Mouse (Mus musculus): ENCODE measurements at regions not wholly inside any gene's neighbourhood (a gene's known extent, or its start where the extent isn't known, plus 50 kb on each side); places are given as distances from the start of the nearest gene placed in this dataset.
A peak's percentile ranks its signal among the peaks of the same experiment; 100 is the strongest.

DNA sequence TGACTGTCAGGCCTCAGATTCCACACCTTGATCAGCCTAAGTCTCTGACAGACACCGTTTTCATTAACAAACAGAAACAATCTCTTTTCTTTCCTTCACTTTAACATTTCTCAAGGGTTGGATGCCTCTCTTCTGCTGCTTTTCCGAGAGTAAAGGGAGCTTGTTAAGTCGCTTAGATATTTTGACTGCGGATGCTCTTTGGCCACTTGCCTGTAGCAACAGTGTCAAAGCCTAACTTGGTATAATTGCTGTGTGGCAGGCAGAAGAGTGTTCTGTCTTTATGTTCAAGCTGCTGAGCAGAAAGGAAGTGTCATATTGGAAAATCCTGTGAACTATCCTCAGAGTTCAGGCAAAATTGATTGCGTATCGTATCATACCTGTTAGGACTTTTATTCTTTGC is 112.3 kb upstream of the Zeb2 start:
- DNase-seq, result no peak

DNA sequence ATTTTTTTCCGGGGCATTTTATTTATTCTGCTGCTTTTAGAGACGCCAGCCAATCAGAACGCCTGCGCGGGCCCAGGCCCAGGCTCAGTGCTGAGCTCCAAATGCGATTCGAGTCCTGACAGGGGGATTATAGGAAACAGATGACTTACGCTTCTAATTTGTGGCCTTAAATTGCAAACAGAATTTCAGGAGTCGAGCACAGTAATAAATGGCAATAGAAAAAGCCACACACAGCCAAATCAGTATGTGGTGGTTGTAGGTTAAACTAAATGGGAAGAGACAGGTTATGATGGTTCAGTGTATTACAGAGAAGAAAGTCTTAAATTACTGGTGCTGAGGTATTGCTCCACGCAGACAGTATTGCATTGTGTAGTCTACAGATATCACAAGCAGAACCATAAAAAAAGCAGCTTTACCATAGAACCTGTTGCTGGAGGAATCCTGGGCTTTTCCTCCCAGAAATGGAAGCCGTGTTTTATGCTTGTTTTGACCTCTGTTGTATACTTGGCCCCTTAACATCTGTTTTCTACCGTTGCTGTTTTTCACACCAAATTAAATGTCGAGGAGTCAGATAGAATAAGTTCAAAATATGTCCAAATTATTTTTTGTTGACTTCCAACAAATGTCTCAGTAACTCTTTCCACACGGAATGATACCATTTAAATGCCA is 110.2 kb upstream of the Zeb2 start:
- DNase-seq, result no peak

DNA sequence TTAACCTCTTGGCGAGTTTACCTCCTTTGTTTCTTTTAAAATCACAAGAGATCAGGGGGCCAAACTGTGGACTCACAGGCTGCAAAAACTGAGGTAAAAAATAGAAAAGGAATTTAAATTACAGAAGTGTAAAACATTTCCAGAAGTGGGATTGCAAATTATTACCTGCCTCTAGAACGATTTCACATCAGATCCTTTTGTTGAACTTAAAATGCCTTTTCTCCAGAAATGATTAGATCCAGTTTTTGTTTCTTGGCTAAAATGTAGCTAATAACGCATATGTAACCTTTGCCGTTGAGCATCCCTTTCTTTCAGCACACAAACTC is 108.8 kb upstream of the Zeb2 start:
- DNase-seq, result no peak

- no peak for DNase-seq
Measured at GRCm38 (mm10) chr2:45225364-45226044, 108.3 kb upstream of the Zeb2 start.

- no peak for DNase-seq
Measured at GRCm38 (mm10) chr2:45222213-45222612, 105.0 kb upstream of the Zeb2 start.

- no peak for DNase-seq
Measured at GRCm38 (mm10) chr2:45219851-45220250, 102.7 kb upstream of the Zeb2 start.

DNA sequence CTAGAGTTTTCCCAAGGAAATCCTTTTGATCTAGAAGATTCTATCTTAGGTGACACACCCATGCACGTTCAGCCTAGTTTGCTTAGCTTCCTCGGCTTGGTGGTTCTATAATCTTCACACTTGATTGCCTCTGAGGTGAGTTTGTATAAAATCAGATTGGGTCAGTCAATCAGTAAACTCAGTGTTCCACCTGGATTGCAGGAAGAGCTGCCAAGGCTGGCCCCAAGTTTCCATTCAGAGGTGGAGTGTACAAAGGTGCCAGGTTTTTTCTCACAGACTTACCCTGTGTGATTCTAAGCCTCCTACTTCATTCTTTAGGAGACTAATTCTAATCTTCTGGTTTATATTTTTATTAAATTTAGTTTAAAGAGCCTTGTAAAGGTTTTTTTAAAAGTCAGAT is 95.6 kb upstream of the Zeb2 start:
- peak; percentile 87 for DNase-seq

GRCm38 (mm10) chr2:45208526-45208925 is 91.3 kb upstream of the Zeb2 start:
- no peak for DNase-seq

DNA sequence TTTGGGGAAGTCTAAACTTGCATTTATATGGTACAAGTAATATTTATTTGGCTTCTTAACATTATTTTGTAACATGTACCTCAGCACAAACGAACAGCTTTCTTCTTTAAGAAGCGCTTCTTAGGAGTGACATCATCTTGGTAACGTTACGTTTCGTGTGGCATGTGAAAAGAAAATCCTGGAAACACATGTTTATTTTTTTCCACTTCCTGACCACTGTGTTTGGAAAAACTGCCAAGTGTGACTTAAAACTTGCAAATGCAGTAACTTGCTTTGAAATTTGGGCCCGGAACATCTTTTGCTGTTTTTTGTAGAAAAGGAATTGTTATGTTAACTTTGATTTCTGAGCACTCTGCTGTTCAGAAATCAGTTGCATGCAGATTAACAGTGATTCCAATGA is 88.6 kb upstream of the Zeb2 start:
- DNase-seq, result no peak

DNA sequence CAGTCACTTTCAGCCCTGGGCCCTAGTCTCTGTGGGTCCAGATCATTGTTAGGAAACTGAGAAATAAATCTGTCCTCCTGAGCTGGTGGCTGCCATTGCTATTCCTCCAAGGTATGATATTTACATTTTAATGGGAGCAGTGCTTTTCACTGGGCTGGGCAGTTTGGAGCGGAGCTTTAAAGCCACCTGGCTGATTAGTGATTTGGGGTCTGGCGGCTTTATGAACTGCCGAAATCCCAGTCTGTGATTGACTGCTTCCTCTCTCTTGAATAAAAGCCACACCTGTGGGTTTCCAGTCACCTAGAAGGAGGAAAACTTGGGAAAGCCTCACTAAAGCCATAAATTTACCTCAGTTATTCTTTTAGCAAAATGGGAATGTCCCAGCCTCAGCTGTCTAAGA is 88.0 kb upstream of the Zeb2 start:
- DNase-seq, result no peak

DNA sequence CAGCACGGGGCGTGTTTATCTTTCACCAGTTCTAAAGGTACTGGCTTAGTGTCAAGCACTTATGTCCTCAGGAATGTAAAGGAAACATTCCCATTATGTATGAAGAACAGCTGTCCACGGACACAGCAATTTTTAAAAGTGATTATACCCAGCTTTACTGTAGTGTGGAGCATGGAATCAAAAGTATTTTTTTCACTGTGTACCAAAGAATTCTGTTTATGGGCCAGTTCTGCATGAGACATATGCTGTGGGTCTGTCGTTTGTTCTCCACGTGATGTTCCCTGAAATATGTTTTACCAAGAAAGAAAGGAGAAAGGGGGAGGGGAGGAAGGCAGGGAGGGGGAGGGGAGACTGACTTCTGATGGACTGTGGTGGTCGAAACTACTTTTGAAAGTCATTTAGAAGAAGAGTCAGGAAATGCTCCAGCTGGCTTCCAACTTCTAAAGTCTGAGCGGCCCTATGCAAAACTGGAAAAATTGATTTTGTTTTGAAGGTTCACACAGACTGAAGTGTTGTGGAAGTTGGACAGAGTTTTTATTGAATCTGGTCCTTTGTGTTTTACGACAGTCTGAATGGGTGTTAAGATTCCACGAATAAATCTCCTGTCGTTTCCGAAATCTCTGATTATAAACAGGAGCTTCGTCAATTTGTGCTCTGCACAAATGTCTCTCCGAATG is 80.9 kb upstream of the Zeb2 start:
- DNase-seq, result no peak

DNA sequence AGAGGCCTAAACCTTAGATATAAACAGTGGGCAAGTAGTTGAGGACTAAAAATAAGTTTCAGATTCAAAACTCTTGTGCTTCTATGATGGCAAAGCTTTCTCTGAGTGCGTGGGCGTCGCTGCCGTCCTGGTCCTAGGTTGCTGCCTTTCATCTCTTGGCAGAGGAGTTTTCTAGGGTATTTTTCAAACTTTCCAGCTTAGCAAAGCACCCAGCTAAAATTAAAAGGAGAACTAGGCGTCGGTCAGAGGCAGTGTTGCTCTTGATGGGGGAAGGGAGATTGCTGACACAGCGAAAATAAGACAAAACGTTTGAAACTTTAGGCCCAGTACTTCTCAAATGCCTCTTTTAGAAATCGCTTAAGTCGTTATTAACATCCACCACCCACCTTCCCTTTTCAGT is 80.1 kb upstream of the Zeb2 start:
- peak; percentile 15 for DNase-seq

- DNase-seq, result no peak
Measured at GRCm38 (mm10) chr2:45196511-45196910, 79.3 kb upstream of the Zeb2 start.

GRCm38 (mm10) chr2:45194335-45194734 is 77.1 kb upstream of the Zeb2 start:
- DNase-seq, result no peak

DNA sequence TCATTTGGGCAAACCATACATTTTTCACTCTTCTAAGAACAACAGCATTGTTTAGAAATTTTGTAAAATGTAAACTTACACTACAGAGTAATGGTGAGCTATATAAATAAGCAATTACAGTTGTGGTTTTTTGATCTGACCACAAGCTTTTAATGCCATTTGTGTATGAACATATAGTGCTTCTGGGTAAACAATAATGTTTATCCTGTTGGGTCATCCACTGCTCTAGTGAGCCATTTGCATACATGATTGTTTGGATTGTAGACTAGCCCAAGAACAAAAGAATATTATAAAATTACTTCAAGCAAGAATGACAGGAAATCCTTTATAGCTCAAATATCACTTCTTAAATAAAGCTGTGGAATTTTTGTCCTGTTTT is 68.4 kb upstream of the Zeb2 start:
- DNase-seq, result no peak

DNA sequence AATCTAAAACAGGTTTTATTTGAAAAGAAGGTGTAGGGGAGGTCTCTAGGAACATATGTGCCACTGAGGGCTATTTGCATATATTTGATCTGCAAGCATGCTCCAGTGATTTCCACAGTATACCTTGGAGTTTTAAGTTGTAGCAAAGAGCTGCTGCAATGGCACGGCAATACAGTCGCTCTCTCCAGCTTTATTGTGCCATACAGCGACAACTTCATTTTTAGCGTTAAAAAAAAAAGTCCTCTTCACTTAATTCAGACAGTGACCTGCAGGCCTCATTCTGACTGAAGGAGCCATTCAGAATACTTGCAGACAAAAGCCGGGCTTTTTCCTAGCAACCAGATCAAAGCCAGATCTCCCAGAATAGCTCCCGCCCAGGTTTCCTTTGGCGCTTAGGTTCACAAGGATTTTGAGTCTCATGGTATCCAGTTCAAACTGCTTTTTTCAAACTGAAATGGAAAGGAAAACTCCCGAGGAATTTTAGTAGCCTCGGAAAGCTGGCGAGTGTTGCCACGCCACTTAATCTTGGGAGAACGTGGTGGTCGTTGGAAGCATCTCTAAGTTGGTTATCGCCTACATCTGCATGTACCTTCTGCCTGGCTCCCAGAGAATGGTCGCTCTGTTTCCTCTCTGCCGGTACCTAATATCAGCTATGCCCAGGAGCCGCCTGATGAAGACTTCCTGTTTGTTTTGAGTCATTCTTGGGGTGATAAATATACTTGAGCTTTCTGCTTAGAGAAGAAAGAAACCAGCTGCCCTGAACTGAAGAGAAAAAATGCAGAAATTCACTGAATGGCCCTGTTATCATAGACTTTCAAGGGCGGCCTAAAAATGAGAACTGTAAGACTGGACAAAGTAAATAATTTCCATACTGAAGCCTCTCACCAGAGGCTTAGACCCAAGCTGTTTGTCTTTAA is 67.8 kb upstream of the Zeb2 start:
- peak; percentile 23 for DNase-seq

DNA sequence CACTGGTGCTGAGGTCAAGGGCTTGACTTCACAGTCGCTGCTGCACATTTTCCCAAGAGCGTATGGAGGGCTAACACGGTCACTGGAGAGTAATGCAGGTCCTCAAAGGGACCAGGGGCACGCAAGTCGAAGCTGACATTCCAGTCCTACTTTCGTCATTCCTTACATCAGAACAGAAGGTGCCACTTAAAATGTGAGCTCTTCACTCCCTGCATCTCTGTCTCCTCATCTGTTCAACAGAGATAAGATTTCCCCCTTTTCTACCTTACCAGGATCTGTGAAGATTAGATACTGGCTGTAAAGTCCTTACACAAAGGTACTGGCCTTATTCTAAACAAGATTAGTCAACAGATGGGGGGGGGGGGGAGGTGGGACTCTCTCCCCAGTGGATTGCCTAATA is 67.0 kb upstream of the Zeb2 start:
- no peak for DNase-seq

DNA sequence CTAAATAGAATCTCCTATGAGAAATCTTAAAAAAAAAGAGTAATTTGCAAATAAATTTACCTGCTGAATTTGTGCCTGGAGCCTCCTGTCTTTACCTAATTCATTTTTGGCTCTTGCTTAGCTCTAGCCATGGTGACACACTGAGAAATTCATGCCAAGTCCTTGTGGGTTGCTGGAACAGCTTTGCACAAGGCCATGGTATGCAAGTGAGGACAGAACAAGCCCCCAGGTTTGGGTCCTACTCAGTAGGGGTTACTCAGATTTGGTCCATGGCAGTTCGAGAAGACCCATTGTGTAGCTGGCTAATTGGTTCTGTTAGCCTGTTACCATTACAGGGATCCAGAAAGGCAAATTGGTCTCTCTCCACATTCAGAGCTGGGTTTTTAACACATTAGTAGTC is 65.7 kb upstream of the Zeb2 start:
- no peak for DNase-seq

GRCm38 (mm10) chr2:45181552-45181951 is 64.4 kb upstream of the Zeb2 start:
- DNase-seq, result no peak

GRCm38 (mm10) chr2:45178849-45179453 is 61.8 kb upstream of the Zeb2 start:
- no peak for DNase-seq

DNA sequence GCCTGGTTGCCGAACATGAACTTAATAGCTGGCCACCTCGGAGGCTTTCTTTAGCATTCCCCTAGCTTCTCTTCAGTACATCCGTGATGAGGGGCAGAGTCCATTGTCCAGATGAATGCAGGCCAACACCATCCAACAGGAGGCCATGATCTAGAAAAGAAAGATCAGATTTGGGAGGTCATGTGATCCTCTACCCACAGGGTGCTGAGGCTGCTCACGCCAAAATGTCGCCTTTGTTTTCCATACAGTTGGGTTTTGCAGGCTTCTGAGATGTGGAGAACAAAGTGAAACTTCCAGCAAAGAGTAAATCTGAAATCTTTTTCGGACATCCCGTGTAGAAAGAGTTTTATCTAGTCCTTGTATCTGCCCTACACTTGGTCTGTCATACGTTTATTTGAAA is 55.2 kb upstream of the Zeb2 start:
- DNase-seq, result no peak

GRCm38 (mm10) chr2:45171520-45172173 is 54.5 kb upstream of the Zeb2 start:
- no peak for DNase-seq

DNA sequence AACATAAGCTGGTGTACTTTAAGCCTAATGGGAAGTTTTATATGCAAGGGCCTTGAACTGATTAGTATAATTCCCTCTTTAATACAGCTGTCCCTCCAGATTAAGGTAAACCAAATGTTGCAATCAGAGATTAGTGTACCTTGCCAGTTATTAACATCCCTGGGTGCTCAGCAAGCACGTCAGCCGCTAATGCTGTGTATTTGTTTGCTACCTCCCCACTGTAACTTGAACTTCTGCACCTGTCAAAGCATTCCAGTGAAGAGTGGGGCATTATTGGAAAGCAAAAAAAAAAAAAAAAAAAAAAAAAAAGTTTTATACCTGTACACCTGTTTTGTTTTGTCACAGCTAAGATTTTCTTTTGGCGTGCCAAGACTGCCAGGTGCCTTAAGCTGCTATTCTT is 53.1 kb upstream of the Zeb2 start:
- DNase-seq, result no peak

All from kidney, adult 9 months (tissue).